Mouse (Mus musculus): ENCODE data around the gene Mars. TPM values are rescaled to one million over a fixed set of nuclear protein-coding genes. Genes with fewer than 3 reads are reported as not detected.

Mars gene
- polyA plus RNA-seq, 1 experiment from 2014 or later, result 115 TPM

DNA sequence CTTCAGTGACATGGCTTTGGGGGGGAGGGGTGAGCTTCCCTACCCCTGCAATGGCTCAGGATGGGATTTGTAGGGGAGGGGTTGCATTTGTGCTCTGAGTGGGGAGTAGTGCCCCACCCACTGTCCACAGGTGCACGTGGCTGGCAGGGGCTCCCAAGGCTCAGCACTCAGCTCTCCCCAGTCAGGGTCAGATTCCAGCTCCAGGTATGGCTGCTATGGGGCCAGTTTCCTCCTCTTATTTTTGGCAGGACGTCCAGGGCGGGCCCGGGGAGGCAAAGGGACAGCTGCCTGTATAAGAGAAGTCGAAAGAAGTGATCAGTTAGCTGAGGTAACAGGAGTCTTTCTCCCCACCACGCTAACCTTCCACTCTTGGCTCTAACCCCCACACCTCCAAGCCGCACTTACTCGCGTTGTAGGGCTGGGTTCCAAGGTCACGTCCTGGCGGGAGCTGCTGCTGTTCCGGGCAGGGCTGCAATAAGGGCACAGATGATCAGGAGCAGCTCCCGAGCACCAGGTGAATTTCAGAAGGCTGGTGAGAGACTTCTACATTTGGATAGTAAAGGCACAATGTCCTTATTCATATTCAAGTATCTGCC, 28.9 kb downstream of the Mars start:
- no peak overlapping the region for H3K4me3 ChIP-seq (replicated peaks)
- no peak overlapping the region for H3K4me2 ChIP-seq
- H3K36me3 ChIP-seq, result peaks cover 78% of the 10 kb centered on the region
- ATAC-seq (ENCODE audit: low FRiP score), result no peak
- no peak overlapping the region for H3K27ac ChIP-seq (replicated peaks)
- H3K9me3 ChIP-seq (replicated peaks), result no peaks in the 10 kb centered on the region
- no peak overlapping the region for H3K9ac ChIP-seq (replicated peaks)
- no peaks in the 10 kb centered on the region for H3K27me3 ChIP-seq (replicated peaks)
- WGBS, result 85% methylated on average over 13 of the region's 13 CpGs
- peaks cover 32% of the 10 kb centered on the region for H3K4me1 ChIP-seq

DNA sequence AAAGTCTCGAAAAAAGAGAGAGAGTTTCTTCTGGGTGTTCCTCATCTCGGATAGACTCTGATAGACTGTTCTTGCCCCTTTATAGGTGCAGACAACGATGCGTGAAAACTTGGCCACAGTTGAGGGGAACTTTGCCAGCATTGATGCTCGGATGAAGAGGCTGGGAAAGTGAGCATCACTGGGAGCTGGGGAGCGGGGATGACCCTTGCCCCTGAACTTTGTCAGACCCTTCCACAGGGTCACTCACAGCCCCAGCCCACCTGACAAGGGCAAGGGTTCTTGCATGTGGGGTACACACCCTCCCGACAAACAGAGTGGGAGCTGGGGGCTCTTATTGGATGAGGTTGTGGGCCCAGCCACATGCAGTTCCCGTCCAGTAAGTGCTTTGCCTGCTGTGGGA, 30.3 kb downstream of the Mars start:
- Histone ChIP-seq H3K9ac (replicated peaks) (no peak overlapping the region), H3K27me3 (replicated peaks) (no peaks in the 10 kb centered on the region), H3K4me3 (replicated peaks) (no peak overlapping the region), H3K36me3 (peaks cover 92% of the 10 kb centered on the region), H3K4me2 (no peak overlapping the region), H3K27ac (replicated peaks) (no peak overlapping the region), H3K9me3 (replicated peaks) (no peaks in the 10 kb centered on the region), H3K4me1 (peaks cover 18% of the 10 kb centered on the region)
- 82% methylated on average over 8 of the region's 8 CpGs for WGBS
- no peak for ATAC-seq (ENCODE audit: low FRiP score)

GRCm38 (mm10) chr10:127279730-127280129, 31.9 kb downstream of the Mars start:
- Histone ChIP-seq H3K27ac (replicated peaks) (no peak overlapping the region), H3K9me3 (replicated peaks) (no peaks in the 10 kb centered on the region)
- 89% methylated on average over 2 of the region's 2 CpGs for WGBS

GRCm38 (mm10) chr10:127274261-127275022, 37.1 kb downstream of the Mars start:
- H3K9ac ChIP-seq (replicated peaks), result no peak overlapping the region
- no peaks in the 10 kb centered on the region for H3K9me3 ChIP-seq (replicated peaks)
- peaks cover 85% of the 10 kb centered on the region for H3K36me3 ChIP-seq
- ATAC-seq (ENCODE audit: low FRiP score), result no peak
- no peak overlapping the region for H3K4me3 ChIP-seq (replicated peaks)
- 93% methylated on average over 11 of the region's 11 CpGs for WGBS
- no peaks in the 10 kb centered on the region for H3K27me3 ChIP-seq (replicated peaks)
- peaks cover 20% of the 10 kb centered on the region for H3K4me1 ChIP-seq
- no peak overlapping the region for H3K4me2 ChIP-seq
- no peak overlapping the region for H3K27ac ChIP-seq (replicated peaks)

More at GRCm38 (mm10) chr10:127279730-127280129, 31.9 kb downstream of the Mars start:
- Histone ChIP-seq H3K36me3 (peaks cover 92% of the 10 kb centered on the region), H3K4me3 (replicated peaks) (no peak overlapping the region), H3K4me1 (peaks cover 3% of the 10 kb centered on the region; the same call in 1 of the 2 replicates), H3K27me3 (replicated peaks) (no peaks in the 10 kb centered on the region), H3K4me2 (no peak overlapping the region), H3K9ac (replicated peaks) (no peak overlapping the region)
- no peak for ATAC-seq (ENCODE audit: low FRiP score)

DNA sequence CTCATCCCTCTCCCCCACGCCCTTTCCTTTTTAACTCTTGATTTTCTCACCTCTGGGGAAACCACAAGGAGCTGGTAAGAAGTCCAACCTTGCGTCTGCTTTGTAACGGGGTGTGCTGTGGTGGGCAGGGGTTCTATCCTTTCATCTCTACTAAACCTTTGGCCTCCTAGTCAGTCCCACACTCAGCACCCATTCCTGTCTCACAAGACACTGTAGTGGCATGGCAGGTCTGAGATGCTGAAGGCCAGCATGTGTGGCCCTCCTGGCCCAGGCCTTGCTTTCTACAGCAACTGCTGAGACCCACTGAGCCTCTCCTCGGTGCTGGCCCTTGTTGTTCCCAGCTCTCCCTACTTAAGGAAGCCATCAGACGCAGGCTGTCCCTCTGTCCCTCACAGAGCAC, 39.2 kb downstream of the Mars start:
- no peak for ATAC-seq (ENCODE audit: low FRiP score)
- 92% methylated on average over 5 of the region's 5 CpGs for WGBS

GRCm38 (mm10) chr10:127269884-127270283, 41.7 kb downstream of the Mars start:
- WGBS, result 63% methylated on average over 4 of the region's 4 CpGs
- H3K27me3 ChIP-seq (replicated peaks), result no peaks in the 10 kb centered on the region
- H3K4me1 ChIP-seq, result peaks cover 48% of the 10 kb centered on the region
- no peaks in the 10 kb centered on the region for H3K9me3 ChIP-seq (replicated peaks)
- H3K9ac ChIP-seq (replicated peaks), result no peak overlapping the region
- H3K4me3 ChIP-seq (replicated peaks), result no peak overlapping the region
- peaks cover 57% of the 10 kb centered on the region for H3K36me3 ChIP-seq
- ATAC-seq (ENCODE audit: low FRiP score), result no peak
- H3K27ac ChIP-seq (replicated peaks), result no peak overlapping the region; the same call in 1 of the 2 replicates
- H3K4me2 ChIP-seq, result no peak overlapping the region

More for the DNA sequence above, 39.2 kb downstream of the Mars start:
- Histone ChIP-seq H3K27me3 (replicated peaks) (no peaks in the 10 kb centered on the region), H3K4me2 (no peak overlapping the region), H3K27ac (replicated peaks) (no peak overlapping the region), H3K4me1 (peaks cover 41% of the 10 kb centered on the region), H3K9me3 (replicated peaks) (no peaks in the 10 kb centered on the region), H3K4me3 (replicated peaks) (no peak overlapping the region), H3K36me3 (peaks cover 80% of the 10 kb centered on the region), H3K9ac (replicated peaks) (no peak overlapping the region)

DNA sequence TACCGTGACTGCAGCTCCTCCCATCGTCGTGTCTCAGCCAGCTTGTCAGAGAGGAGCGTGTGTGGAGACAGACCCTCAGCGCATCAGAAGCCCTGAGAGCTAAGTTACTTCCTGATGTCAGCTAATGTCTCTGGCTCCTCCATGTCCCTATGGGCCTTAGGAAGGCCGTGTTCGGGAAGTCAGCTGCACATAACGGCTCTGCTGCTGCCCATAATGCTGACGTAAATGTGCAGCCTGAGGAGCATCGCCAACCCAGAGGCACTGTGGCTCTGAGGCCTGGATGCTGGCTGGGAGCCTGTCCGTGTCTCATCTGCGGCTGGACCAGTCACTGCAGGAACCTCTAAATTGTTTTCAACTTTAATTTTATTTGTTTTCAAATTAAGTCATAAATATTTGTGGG, 42.5 kb downstream of the Mars start:
- Histone ChIP-seq H3K4me2 (peak overlapping the region; percentile 17; the same call in 1 of the 2 replicates), H3K9ac (replicated peaks) (0 out of 2 replicates have a peak overlapping the region, but pooled peaks have one; percentile 23), H3K27me3 (replicated peaks) (no peaks in the 10 kb centered on the region), H3K27ac (replicated peaks) (0 out of 2 replicates have a peak overlapping the region, but pooled peaks have one; percentile 15), H3K4me1 (peaks cover 48% of the 10 kb centered on the region), H3K36me3 (peaks cover 49% of the 10 kb centered on the region), H3K9me3 (replicated peaks) (no peaks in the 10 kb centered on the region), H3K4me3 (replicated peaks) (no peak overlapping the region)
- ATAC-seq (ENCODE audit: low FRiP score), result no peak
- 54% methylated on average over 12 of the region's 12 CpGs for WGBS

DNA sequence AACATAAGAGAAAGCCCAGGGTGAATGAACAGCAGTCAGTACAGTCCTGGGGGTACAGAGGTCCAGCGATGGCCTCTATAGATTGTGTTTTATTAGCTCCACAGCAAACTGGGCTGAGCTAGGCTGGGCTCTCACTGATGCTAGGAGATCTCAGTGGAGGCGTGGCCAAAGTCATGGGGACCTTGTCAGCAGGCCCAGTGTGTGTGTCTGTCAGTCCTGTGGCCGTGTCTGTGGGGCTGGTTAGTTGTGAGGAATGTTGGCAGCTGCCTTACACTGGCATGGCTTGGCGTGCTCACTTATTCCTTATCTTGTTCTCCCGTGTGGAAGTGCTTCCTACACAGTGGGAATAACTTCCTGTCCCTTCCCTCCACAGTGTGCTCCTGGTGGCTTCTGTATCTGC, 43.2 kb downstream of the Mars start:
- peak overlapping the region; percentile 17; the same call in 1 of the 2 replicates for H3K4me2 ChIP-seq
- ATAC-seq (ENCODE audit: low FRiP score), result no peak
- no peak overlapping the region for H3K4me3 ChIP-seq (replicated peaks)
- peak overlapping the region; percentile 15; the same call in 1 of the 2 replicates for H3K9ac ChIP-seq (replicated peaks)
- no peaks in the 10 kb centered on the region for H3K9me3 ChIP-seq (replicated peaks)
- peaks cover 46% of the 10 kb centered on the region for H3K36me3 ChIP-seq
- no peaks in the 10 kb centered on the region for H3K27me3 ChIP-seq (replicated peaks)
- WGBS, result 89% methylated on average over 5 of the region's 5 CpGs
- peak overlapping the region; percentile 45; the same call in 1 of the 2 replicates for H3K27ac ChIP-seq (replicated peaks)
- peaks cover 51% of the 10 kb centered on the region for H3K4me1 ChIP-seq

DNA sequence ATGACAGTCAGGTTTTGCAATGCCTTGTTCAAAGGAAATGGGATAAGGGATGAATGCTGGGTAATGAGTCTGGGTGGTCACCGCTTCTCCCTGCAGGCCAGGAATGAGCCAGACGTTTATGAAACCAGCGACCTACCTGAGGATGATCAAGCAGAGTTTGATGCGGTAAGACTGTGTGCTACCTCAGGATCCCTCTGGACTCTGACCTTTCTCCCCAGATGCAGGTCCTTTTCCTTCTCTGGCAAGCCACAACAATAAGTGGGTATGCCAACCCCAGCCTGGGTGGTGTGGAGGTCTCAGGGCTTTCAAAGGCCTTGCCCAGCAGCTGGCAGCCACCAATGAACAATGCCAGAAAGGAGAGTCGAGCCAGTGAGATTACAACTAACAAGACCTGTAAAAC, 44.3 kb downstream of the Mars start:
- Histone ChIP-seq H3K4me2 (peak overlapping the region; percentile 89), H3K27me3 (replicated peaks) (no peaks in the 10 kb centered on the region), H3K9me3 (replicated peaks) (no peaks in the 10 kb centered on the region), H3K4me1 (peaks cover 57% of the 10 kb centered on the region), H3K4me3 (replicated peaks) (peak overlapping the region; percentile 87), H3K27ac (replicated peaks) (peak overlapping the region; percentile 95), H3K9ac (replicated peaks) (peak overlapping the region; percentile 100), H3K36me3 (peaks cover 35% of the 10 kb centered on the region)
- no peak for ATAC-seq (ENCODE audit: low FRiP score)
- 72% methylated on average over 5 of the region's 5 CpGs for WGBS

- peak within 1 kb of the TSS; percentile 95 for H3K27ac ChIP-seq (replicated peaks)
- H3K4me2 ChIP-seq, result peak within 1 kb of the TSS; percentile 89
- no peaks in the 10 kb centered on the region for H3K9me3 ChIP-seq (replicated peaks)
- peaks cover 26% of the 10 kb centered on the region for H3K36me3 ChIP-seq
- peak within 1 kb of the TSS; percentile 100 for H3K9ac ChIP-seq (replicated peaks)
- H3K27me3 ChIP-seq (replicated peaks), result no peaks in the 10 kb centered on the region
- WGBS, result under 1% methylated on average over 68 of the region's 70 CpGs
- peak; percentile 92 for ATAC-seq (ENCODE audit: low FRiP score)
- H3K4me1 ChIP-seq, result peaks cover 59% of the 10 kb centered on the region
- H3K4me3 ChIP-seq (replicated peaks), result peak within 1 kb of the TSS; percentile 87
These were observed 45.2 kb downstream of the Mars start, which contains the start of gene Dctn2 for GRCm38 (mm10) chr10:127266112-127267091. TSS of gene Dctn2 (plus strand) at chr10:127266368.

- peak overlapping the region; percentile 89 for H3K4me2 ChIP-seq
- peaks cover 59% of the 10 kb centered on the region for H3K4me1 ChIP-seq
- WGBS, result 29% methylated on average over 4 of the region's 4 CpGs
- H3K9ac ChIP-seq (replicated peaks), result no peak overlapping the region
- peaks cover 21% of the 10 kb centered on the region for H3K36me3 ChIP-seq
- H3K4me3 ChIP-seq (replicated peaks), result peak overlapping the region; percentile 87
- H3K27me3 ChIP-seq (replicated peaks), result no peaks in the 10 kb centered on the region
- no peak for ATAC-seq (ENCODE audit: low FRiP score)
- peak overlapping the region; percentile 95 for H3K27ac ChIP-seq (replicated peaks)
- no peaks in the 10 kb centered on the region for H3K9me3 ChIP-seq (replicated peaks)
These were observed 45.9 kb downstream of the Mars start for GRCm38 (mm10) chr10:127265727-127266111.
